Mouse (Mus musculus): ENCODE data around the gene Mkrn1.

DNA sequence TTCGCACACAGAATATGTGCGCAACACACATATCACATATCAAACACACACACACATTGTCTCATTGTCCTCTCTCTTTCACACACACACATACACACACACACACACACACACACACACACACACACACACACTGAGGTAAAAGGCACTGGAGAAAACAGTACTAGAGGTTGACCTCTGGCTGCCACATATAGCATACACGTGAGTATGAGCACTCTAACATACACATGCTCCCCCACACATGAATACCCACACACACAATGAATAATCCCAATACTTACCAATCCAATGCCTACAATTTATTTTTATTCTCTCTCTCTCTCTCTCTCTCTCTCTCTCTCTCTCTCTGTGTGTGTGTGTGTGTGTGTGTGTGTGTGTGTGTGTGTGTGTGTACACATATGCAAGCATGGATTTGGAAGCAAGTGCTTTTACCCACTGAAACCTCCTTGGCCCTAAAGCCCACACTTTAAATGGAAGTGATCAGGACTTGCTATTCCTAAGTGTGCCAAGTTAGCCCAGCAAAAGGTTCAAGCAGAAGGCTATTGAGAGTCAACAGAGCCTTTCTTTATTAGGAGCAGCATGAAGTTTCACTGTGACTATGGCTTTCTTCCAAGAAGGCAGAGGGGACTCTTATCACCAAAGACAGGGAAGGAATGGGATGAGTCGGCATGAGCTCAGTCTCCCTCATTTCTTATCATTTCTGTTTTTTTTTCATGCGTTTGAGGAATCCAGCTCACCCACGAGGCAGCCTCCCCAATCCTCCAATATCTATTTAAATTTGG, 8.9 kb upstream of the Mkrn1 start:
- TF ChIP-seq CTCF (IDR thresholded peaks at IDR 0.05; ENCODE audit: insufficient read depth, low read length): no peak
- no peak for TF ChIP-seq POLR2A (IDR thresholded peaks at IDR 0.05; ENCODE audit: borderline replicate concordance, extremely low read depth, low read depth, low read length)

Data from lung, adult 2 months (tissue).